Mouse (Mus musculus) adrenal gland, postnatal 25 days (tissue): ENCODE data around the gene Ajm1. TPM values are rescaled to one million over a fixed set of nuclear protein-coding genes. Genes with fewer than 3 reads are reported as not detected.

ENCODE experiments used
- DNase-seq: peaks from one replicate; pipeline ENCODE4 v3.0.0; 2021; ENCODE audit warnings: mixed read lengths
- total RNA-seq: library from RNA; stranded (reverse); gene quantifications from 2 replicates; pipeline ENCODE4 v1.2.3, GENCODE M21; 2021

Gene Ajm1
- total RNA-seq, 1 experiment from 2014 or later, result 2.6 TPM

- DNase-seq, result no peak
Observed at GRCm38 (mm10) chr2:25583571-25583970, 2.0 kb upstream of the Ajm1 start.

GRCm38 (mm10) chr2:25583120-25583481 is 1.5 kb upstream of the Ajm1 start:
- DNase-seq, result no peak

GRCm38 (mm10) chr2:25582466-25583119 is 1.0 kb upstream of the Ajm1 start:
- no peak for DNase-seq

- no peak for DNase-seq
Observed at GRCm38 (mm10) chr2:25581901-25582301, 344 bp upstream of the Ajm1 start.

GRCm38 (mm10) chr2:25580621-25581101 is 896 bp downstream of the Ajm1 start:
- DNase-seq, result no peak

- DNase-seq, result no peak
Observed at GRCm38 (mm10) chr2:25579737-25580460, 1.7 kb downstream of the Ajm1 start.

- no peak for DNase-seq
Observed at GRCm38 (mm10) chr2:25578796-25579736, 2.5 kb downstream of the Ajm1 start.

GRCm38 (mm10) chr2:25577951-25578795 is 3.4 kb downstream of the Ajm1 start:
- no peak for DNase-seq

- DNase-seq, result no peak
Observed at GRCm38 (mm10) chr2:25576965-25577891, 4.3 kb downstream of the Ajm1 start.

- no peak for DNase-seq
Observed at GRCm38 (mm10) chr2:25576028-25576850, 5.3 kb downstream of the Ajm1 start.

GRCm38 (mm10) chr2:25575432-25576027 is 6.0 kb downstream of the Ajm1 start:
- DNase-seq, result no peak

GRCm38 (mm10) chr2:25574579-25575431 is 6.8 kb downstream of the Ajm1 start, which contains the start of the genes Mamdc4 and Phpt1:
Gene Mamdc4 (minus strand): TSS chr2:25574845.
Gene Phpt1 (minus strand): TSS chr2:25575224.
- DNase-seq, result peak; percentile 94

- no peak for DNase-seq
Observed at GRCm38 (mm10) chr2:25574136-25574535, 7.4 kb downstream of the Ajm1 start.

GRCm38 (mm10) chr2:25573068-25573467 is 8.5 kb downstream of the Ajm1 start:
- DNase-seq, result no peak

- DNase-seq, result no peak
Observed at GRCm38 (mm10) chr2:25571221-25571620, 10.3 kb downstream of the Ajm1 start.

- DNase-seq, result no peak
Observed at GRCm38 (mm10) chr2:25569323-25569722, 12.2 kb downstream of the Ajm1 start.

- DNase-seq, result no peak
Observed at GRCm38 (mm10) chr2:25568473-25569019, 13.0 kb downstream of the Ajm1 start.

GRCm38 (mm10) chr2:25566558-25566957 is 15.0 kb downstream of the Ajm1 start:
- no peak for DNase-seq
